Mouse (Mus musculus) right cerebral cortex, postnatal 10 days (tissue): ENCODE data around the gene Rreb1.

Experiments
- DNase-seq, 2 experiments: peaks; one replicate each; pipeline ENCODE4 v3.0.0; 2021; ENCODE audit warnings: low spot score in 2 of 2

The Rreb1 gene

GRCm38 (mm10) chr13:37941950-37942886 lies 164.0 kb downstream of the Rreb1 start:
- no peak for DNase-seq

DNA sequence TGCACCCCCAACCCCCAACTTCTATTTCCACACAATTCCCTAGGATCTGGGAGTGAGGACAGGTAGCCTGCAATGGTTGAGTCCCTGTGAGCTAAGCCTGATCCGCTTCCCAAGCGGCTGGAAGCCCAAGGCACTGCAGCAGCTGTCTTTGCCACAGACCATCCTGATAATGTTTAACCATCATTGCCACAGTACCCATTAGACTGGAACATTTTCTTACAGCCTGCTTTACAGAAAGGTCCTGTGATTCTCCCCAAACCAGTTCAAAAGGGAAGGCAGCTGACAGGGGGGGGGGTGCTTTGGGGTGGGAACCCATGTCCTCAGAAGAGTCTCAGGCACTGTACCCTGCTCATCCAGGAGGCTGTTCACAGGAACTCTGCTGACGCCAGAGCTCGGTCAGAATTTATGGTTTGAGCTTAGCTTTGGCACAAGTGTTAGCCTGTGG lies 164.7 kb downstream of the Rreb1 start:
- no peak for DNase-seq

GRCm38 (mm10) chr13:37943466-37943865 lies 165.3 kb downstream of the Rreb1 start:
- DNase-seq, result no peak

DNA sequence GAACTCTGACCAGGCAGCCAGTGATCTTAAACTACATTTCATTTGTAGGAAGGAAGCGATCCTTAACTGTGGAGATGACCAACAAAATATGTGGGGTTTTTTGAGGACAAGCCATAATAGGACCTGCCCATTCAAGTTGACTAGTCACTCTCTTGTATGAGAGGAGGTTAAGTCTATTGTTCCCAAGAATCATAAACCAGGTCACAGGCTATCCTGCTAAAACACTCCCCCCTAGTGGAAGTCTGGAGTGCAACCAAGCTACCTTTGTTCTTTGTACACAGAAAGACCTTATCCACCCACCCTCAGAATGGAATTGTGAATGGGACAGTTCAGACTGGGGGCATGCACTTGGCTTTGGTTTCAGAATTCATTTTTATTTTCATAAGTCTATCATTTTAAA lies 166.1 kb downstream of the Rreb1 start:
- no peak for DNase-seq

DNA sequence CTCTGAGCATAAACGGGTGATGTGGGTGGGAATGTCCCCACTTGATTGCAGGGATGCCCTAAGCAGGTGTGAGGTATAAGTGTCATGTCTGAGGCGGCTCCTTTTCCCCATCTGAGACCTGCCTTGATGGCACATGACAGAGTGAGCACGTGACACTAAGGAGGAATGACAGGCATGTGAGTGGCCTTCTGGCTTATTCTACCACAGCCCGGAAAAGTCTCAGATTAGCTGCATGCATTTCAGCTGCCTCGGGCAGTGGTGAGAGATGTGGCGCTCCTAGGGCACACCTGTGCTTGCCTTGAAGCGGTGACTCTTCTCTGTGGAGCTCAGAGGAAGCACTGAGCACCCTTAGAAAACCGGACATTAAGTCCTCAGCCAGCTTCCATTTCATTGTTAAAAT lies 167.2 kb downstream of the Rreb1 start:
- DNase-seq, result no peak

- peak; percentile 60 to 79 for DNase-seq
Observed at GRCm38 (mm10) chr13:37946734-37947133, 168.5 kb downstream of the Rreb1 start.

GRCm38 (mm10) chr13:37952981-37953380 lies 174.8 kb downstream of the Rreb1 start:
- DNase-seq, result no peak

DNA sequence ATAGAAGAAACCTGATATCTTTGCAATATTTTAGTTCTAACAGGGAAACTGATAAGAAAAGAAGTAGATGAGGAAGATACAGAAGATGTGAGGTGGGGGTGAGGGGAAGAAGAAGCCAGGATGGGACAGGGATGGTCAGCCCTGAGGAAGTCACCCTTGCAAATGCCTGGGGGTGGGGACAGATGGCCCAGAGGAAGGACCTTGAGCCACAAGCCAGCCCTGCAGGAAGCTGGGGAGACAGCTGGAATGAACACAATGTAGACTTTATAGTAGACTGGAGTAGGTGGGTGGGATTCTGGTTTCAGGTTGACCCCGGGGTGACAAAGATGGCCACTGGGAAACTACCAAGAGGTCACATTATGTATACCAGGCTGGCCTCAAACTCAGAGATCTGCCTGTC lies 176.1 kb downstream of the Rreb1 start:
- no peak for DNase-seq

- DNase-seq, result no peak
Observed at GRCm38 (mm10) chr13:37958498-37959238, 180.5 kb downstream of the Rreb1 start.

DNA sequence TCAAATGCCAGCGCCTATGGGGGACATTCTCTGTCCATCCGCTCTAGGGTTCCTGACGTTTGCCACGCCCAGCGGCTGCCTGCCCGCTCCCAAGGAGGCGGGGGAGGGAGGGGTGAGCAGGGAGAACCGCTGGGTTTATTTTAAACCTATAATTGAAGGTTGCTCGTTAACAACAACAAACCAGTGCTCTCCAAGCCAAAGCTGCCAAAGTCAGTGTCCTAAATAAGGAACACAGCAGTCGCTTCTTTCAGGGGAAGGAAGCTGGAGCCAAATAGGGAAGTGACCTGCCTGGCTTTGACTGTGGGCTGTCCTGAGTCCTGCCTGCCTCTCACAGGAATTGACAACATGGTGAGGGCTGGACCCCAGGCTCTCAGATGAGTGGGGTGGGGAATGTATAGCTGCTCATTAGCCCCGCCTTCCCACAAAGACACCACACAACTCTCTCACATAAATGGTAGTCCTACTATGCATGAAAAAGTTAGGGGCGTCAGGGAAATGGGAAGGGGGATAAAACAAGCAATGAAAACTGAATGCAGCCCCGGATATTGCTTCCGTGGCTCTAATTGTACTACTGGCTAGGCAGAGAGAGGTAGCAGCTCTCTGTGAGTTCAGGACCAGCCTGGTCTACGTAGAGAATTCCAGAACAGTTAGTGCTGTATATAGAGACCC lies 181.2 kb downstream of the Rreb1 start:
- no peak for DNase-seq

DNA sequence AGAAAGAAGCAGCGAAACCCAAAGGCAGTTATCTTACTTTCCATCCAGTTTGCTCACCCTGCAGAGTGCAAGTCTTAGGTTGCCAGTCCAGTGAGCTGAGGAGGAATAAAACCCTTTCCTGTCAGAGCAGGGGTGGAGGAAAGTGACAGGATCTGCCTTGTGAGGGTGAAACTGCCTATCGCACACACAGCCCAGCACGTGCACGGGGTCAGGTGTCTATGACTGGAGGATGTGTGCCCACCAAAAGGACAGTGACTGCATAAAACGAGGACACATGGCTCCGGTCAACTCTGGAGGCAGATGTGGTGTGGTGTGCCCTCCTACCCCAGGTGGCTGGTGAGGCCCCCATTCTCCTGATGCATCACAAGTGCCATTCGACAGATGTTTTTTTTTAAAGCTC lies 181.7 kb downstream of the Rreb1 start:
- DNase-seq, result no peak

DNA sequence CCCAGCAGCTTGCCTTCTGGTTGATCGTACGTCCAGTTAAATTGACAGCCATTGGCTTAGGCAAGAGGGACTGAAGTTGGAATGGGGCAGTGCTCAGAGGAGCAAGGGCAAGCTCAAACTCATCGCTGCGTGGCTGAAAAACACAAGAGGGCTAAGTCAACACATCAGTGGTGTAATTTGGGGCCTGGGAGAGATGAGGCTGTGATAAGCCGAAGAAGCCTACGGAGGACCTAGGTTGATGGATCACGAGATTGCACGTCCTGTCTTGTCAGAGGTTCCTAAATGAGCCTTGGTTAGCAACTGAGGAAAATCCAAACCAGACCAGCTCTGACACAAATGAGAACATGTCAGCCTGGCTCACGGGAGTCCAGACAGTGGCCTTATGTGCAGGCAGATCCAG lies 184.3 kb downstream of the Rreb1 start:
- no peak for DNase-seq

GRCm38 (mm10) chr13:37963354-37964007 lies 185.3 kb downstream of the Rreb1 start:
- DNase-seq, result peak; percentile 68 to 81

DNA sequence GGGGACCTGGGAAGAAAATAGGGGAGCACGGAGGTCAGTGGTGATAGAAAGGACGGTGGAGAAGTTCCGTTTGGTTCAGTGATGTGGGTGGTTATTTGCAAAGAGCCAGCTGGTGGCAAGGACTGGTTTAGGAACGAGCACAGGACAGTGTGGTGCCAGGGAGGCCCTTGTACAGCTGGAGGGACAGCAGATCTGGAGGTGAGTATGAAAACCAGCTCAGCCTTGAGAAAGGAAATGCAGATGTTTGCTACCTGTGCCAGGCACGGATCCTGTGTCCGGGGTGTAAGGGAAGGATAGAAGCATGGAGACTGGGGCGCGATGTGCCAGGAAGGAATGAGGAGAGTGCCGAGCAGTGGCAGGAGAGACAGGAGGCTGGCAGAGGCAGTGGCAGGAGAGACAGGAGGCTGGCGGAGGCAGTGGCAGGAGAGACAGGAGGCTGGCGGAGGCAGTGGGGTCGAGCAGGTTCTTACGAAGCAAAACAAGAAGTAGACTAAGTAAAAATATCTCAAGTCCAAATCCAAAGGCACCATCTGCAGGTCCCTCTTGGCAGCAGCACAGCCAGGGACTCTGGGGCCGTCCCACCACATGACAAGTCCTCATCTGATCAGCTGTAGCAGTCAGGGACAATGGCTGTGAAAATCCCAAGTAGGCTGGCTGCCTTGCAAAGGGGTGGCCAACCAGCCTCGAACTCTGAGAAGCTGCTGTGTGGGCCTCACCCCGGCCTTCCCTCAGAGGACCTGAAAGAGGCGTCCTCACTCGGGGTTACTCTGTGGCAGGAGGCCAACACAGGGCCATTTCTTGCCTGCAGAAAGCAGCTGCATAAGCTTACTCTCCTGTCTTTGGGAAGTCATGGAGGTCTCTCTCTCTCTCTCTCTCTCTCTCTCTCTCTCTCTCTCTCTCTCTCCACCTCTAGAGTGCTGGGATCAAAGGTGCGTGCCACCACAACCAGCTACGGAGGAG lies 186.2 kb downstream of the Rreb1 start:
- DNase-seq, result no peak

DNA sequence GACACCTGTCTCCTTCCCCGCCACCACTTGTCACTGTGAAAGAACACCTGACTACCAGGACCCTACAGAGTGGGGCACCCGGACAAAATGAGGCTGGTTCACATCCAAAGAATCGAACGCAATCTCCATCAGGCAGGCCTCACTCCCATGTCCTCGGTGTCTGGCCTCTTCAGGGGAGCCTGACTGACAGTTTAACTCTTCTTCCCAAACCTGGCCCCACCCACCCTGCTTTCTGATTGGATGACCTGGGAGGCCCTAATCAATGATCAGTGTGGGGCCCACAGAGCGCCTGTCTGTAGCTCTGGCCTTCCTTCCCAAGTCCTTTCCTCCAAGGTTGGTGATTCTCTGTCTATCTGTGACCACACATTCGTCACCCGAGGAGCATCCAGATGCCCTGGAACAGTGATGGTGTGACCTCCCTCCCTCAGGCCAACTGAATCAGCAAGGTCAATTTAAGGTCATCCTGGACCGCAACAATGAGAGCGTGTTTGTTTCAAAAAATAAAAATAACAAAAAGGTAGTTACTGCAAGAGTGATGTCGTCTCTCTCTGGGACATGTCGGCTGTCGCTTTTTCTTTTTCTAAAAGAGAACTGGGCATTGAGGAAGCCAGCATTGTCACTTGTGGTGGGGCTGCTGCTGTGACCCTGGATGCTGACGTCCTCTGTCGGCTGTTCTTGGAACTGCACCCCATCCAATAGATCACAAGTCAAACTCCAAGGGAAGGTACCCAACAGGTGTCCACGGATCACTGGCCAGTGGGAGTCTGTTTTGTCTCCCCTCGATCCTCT lies 187.1 kb downstream of the Rreb1 start:
- no peak for DNase-seq

DNA sequence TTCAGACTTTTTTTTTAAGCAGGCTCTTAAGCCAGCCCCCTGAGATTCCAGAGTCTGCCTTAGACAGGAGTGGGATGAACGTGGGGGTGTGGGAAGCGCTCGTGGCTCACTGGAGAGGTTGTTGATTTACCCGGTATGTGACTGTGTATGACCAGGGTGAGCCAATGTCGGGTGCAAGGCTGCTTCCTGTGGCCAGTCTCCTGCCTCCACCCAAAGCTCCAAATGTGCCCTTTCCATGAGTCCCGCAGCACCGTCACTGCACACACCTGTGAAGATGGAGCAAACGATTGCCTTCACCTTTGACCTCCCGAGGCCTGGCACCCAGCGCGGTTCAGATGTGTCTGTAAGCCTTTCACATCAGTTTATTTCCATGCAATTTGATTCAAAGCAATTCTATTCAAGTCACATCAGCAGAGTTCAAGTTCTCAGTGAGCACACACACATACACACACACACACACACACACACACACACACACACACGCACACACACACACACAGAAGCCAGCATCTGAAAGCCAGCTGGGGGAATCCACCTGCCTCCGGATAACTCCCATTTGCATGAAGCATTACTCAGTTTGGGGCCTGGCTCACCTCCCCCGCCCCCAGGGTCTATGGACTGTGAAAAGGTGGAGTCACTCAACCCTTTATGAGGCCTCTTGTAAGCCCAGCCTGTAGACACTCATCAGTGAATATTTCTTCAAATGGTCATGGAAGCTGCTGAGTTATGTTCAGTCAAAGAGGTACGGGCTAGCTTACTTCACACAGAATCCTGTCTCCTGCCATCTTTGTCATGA lies 188.3 kb downstream of the Rreb1 start:
- DNase-seq, result no peak

DNA sequence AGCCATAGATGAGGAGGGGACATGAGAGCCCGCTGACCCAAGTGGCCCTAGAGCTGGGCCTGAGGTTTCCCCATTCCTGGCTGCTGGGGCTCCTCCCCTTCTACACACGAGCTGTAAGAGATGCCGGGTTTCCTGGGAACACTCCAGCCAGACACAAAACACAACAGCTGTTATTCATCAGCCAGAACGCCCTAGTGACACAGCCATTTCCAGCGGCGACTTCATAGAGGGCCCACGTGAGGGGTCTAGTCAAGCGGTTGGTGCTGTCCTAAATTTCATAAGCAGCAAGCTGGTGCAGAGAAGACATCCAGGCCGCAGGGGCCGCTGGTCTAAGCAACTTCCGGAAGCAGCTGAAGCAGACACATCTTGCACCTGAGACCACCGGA lies 188.8 kb downstream of the Rreb1 start:
- DNase-seq, result no peak

DNA sequence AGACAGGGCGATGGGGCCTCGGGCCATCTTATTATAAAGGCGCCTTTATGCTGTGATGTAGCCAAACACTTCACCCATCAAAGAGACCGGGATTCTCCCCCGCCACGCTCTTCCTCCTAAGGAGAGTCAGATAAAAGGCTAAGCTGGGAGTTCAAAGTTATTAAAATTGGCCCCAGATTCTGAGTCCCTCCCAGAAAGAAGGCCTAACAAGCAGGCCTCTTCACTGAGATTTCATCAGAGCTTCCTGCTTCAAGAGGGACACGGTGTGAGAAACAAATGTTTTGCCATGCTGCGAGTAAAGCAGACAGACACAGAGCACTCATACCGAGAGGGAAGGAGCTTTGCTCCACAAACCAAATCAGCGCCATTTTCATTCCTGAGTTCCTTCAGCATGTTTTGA lies 189.4 kb downstream of the Rreb1 start:
- DNase-seq, result no peak

DNA sequence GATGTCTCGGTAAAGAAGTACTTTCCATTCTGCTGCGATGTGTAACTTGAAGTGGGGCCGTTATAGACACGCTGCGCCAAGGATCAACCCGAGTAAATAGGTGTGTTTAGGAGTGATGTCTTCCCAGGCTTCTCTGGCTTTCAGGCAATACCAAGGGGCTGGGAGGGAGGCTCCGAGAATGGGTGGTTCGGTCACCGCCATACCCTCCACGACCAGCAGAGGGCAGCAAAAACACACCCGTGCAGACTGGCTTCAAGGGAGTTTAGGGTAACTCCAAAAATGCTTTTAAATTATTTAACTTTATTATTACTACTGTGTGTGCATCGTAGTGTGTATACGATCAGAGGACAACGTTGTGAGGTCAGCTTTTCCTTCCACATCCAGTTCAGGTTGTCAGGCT lies 191.1 kb downstream of the Rreb1 start:
- DNase-seq, result peak; percentile 83 to 89
